8 mouse cellular contexts compared by ENCODE assay signal in genomic region chr13:12702111-12702803, GRCm38 (mm10).
A peak's percentile ranks its signal among the peaks of the same experiment; 100 is the strongest.
DNase-seq lines count a peak whose midpoint lies in the region; ATAC-seq and TF ChIP-seq lines count a peak whose summit lies in the region.
"Not testable (repeated sequence)": the region's sequence is repeated elsewhere in the genome, so short reads cannot be mapped to it uniquely, and the experiment has no call there.

No protein-coding gene starts in this region.

- TF ChIP-seq CTCF in small intestine, adult 2 months (IDR thresholded peaks at IDR 0.05; ENCODE audit: extremely low read depth, insufficient read length, insufficient replicate concordance, low read depth, low read length), result not testable (repeated sequence)

- peak overlapping the region; percentile 24 for H3K4me3 ChIP-seq in forebrain, embryonic 12.5 days (replicated peaks)
- not testable (repeated sequence) for H3K4me3 ChIP-seq in hindbrain, embryonic 11.5 days (ENCODE audit: low read depth, low read length); liver, embryonic 13.5 days (replicated peaks)
- H3K4me3 ChIP-seq in kidney, embryonic 16.5 days (ENCODE audit: low read length), result peak overlapping the region; percentile 28
- peak overlapping the region; percentile 28 for H3K4me3 ChIP-seq in midbrain, embryonic 13.5 days (replicated peaks)
- H3K4me3 ChIP-seq in small intestine, adult 2 months (ENCODE audit: low read depth, low read length), result peak overlapping the region; percentile 50

- peak; percentile 23 to 55 for DNase-seq in adrenal gland, adult (ENCODE audit: inconsistent age in 2 of 2, low spot score in 1 of 2)
- DNase-seq in heart, adult 8-10 months (ENCODE audit: low spot score), result peak; percentile 57
- DNase-seq in hindbrain, embryonic 11.5 days (ENCODE audit: low spot score); liver, embryonic 13.5 days: not testable (repeated sequence)

- H3K9me3 ChIP-seq in forebrain, embryonic 12.5 days; hindbrain, embryonic 11.5 days (ENCODE audit: control insufficient read depth, low read length); kidney, embryonic 16.5 days (ENCODE audit: low read length); liver, embryonic 13.5 days (replicated peaks); midbrain, embryonic 13.5 days: not testable (repeated sequence)

- not testable (repeated sequence) for H3K27me3 ChIP-seq in forebrain, embryonic 12.5 days; hindbrain, embryonic 11.5 days (ENCODE audit: control insufficient read depth, insufficient read depth, low read length); kidney, embryonic 16.5 days (ENCODE audit: insufficient read depth, low read length); liver, embryonic 13.5 days; midbrain, embryonic 13.5 days; small intestine, adult 2 months (ENCODE audit: control insufficient read depth, insufficient read depth, low read length)

- not testable (repeated sequence) for H3K9ac ChIP-seq in forebrain, embryonic 12.5 days; hindbrain, embryonic 11.5 days (ENCODE audit: low read depth, low read length); kidney, embryonic 16.5 days (replicated peaks; ENCODE audit: low read length); liver, embryonic 13.5 days; midbrain, embryonic 13.5 days (replicated peaks)

- H3K36me3 ChIP-seq in forebrain, embryonic 12.5 days (replicated peaks); hindbrain, embryonic 11.5 days (ENCODE audit: control insufficient read depth, insufficient read depth, low read length); kidney, embryonic 16.5 days (ENCODE audit: insufficient read depth, low read length); liver, embryonic 13.5 days; midbrain, embryonic 13.5 days; small intestine, adult 2 months (ENCODE audit: control insufficient read depth, insufficient read depth, low read length): not testable (repeated sequence)

- ATAC-seq in forebrain, embryonic 12.5 days (ENCODE audit: low FRiP score), result peak; percentile 79
- ATAC-seq in hindbrain, embryonic 11.5 days (ENCODE audit: low FRiP score), result peak; percentile 76
- ATAC-seq in kidney, embryonic 16.5 days (ENCODE audit: low FRiP score, low TSS enrichment), result peak; percentile 83
- peak; percentile 11; the same call in 1 of the 2 replicates for ATAC-seq in liver, embryonic 13.5 days (ENCODE audit: low read depth)
- peak; percentile 74 for ATAC-seq in midbrain, embryonic 13.5 days

- H3K27ac ChIP-seq in forebrain, embryonic 12.5 days; hindbrain, embryonic 11.5 days (ENCODE audit: low read depth, low read length); kidney, embryonic 16.5 days (ENCODE audit: low read length); liver, embryonic 13.5 days; midbrain, embryonic 13.5 days; small intestine, adult 2 months (ENCODE audit: insufficient read depth, low read depth, low read length): not testable (repeated sequence)

- 1% methylated on average over 21 of the region's 46 CpGs for WGBS in forebrain, embryonic 12.5 days
- WGBS in hindbrain, embryonic 11.5 days, result under 1% methylated on average over 22 of the region's 46 CpGs
- under 1% methylated on average over 17 of the region's 46 CpGs for WGBS in kidney, embryonic 16.5 days
- WGBS in liver, embryonic 13.5 days (ENCODE audit: insufficient replicate concordance), result under 1% methylated on average over 30 of the region's 46 CpGs
- WGBS in midbrain, embryonic 13.5 days, result under 1% methylated on average over 33 of the region's 46 CpGs
- 1% methylated on average over 33 of the region's 46 CpGs for WGBS in small intestine, adult 2 months

- not testable (repeated sequence) for H3K4me1 ChIP-seq in forebrain, embryonic 12.5 days; hindbrain, embryonic 11.5 days (replicated peaks; ENCODE audit: control insufficient read depth, insufficient read depth, low read length); kidney, embryonic 16.5 days (ENCODE audit: insufficient read depth, low read length); liver, embryonic 13.5 days (replicated peaks); midbrain, embryonic 13.5 days (replicated peaks); small intestine, adult 2 months (ENCODE audit: control insufficient read depth, insufficient read depth, insufficient read length, low read length)

- not testable (repeated sequence) for TF ChIP-seq POLR2A in small intestine, adult 2 months (IDR thresholded peaks at IDR 0.05; ENCODE audit: low read depth, low read length)

- peak overlapping the region; percentile 41 for H3K4me2 ChIP-seq in forebrain, embryonic 12.5 days
- peak overlapping the region; percentile 25 for H3K4me2 ChIP-seq in hindbrain, embryonic 11.5 days (replicated peaks; ENCODE audit: low read depth, low read length)
- peak overlapping the region; percentile 29; the same call in 1 of the 2 replicates for H3K4me2 ChIP-seq in kidney, embryonic 16.5 days (replicated peaks; ENCODE audit: low read depth, low read length)
- H3K4me2 ChIP-seq in liver, embryonic 13.5 days, result not testable (repeated sequence)
- H3K4me2 ChIP-seq in midbrain, embryonic 13.5 days (replicated peaks), result peak overlapping the region; percentile 41

Comparison
In these comparisons a context has a peak if more than half of its experiments do, and no peak if none do; other contexts are left out.
1. ATAC-seq: peak in every context shown above with its lines; median percentile 83 in kidney, embryonic 16.5 days; 79 in forebrain, embryonic 12.5 days; 76 in hindbrain, embryonic 11.5 days; 74 in midbrain, embryonic 13.5 days; 11 in liver, embryonic 13.5 days.